Mouse (Mus musculus): Measurements from ENCODE around the gene Acad8.

DNA sequence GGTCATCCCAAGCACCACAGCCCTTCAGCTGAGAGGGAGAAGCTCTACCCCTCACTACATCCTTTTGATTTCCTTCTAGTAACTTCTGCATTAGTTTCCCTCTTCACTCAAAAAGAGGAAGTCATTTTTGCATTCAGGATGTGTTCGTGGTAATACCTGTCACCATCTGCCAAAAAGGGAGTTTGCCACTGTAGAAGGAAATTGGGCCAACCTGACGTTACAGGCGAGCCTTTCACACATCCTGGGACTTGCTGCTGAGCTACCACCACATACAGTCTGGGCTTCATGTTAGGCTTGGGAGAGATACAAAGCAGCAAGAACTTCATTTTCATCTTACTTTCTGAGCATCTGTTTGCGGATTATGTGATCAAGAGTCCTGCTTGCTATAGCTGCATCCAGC, 24.3 kb upstream of the Acad8 start:
- TF ChIP-seq CTCF (IDR thresholded peaks at IDR 0.05; ENCODE audit: low read depth) = no peak
- no peak for TF ChIP-seq EP300 (IDR thresholded peaks at IDR 0.05; ENCODE audit: low read depth)
